Mouse (Mus musculus): ENCODE data around the gene Ano6. TPM values are rescaled to one million over a fixed set of nuclear protein-coding genes. Genes with fewer than 3 reads are reported as not detected.

Gene Ano6
- polyA plus RNA-seq, 1 experiment from 2014 or later, result 30.1 TPM

GRCm38 (mm10) chr15:95770307-95770706 is 20.3 kb upstream of the Ano6 start:
- H3K27me3 ChIP-seq, result no peaks in the 10 kb centered on the region
- 94% methylated on average over 2 of the region's 2 CpGs for WGBS
- no peaks in the 10 kb centered on the region for H3K36me3 ChIP-seq
- no peak overlapping the region for H3K4me3 ChIP-seq
- H3K4me2 ChIP-seq, result no peak overlapping the region
- no peaks in the 10 kb centered on the region for H3K9me3 ChIP-seq
- ATAC-seq (ENCODE audit: low FRiP score, low read depth), result no peak
- H3K4me1 ChIP-seq (replicated peaks), result no peaks in the 10 kb centered on the region
- no peak overlapping the region for H3K27ac ChIP-seq (replicated peaks)
- H3K9ac ChIP-seq, result no peak overlapping the region

GRCm38 (mm10) chr15:95772374-95772773 is 18.3 kb upstream of the Ano6 start:
- no peaks in the 10 kb centered on the region for H3K9me3 ChIP-seq
- no peak overlapping the region for H3K4me2 ChIP-seq
- no peaks in the 10 kb centered on the region for H3K4me1 ChIP-seq (replicated peaks)
- no peaks in the 10 kb centered on the region for H3K36me3 ChIP-seq
- WGBS, result 59% methylated on average over 13 of the region's 13 CpGs
- no peak for ATAC-seq (ENCODE audit: low FRiP score, low read depth)
- no peaks in the 10 kb centered on the region for H3K27me3 ChIP-seq
- no peak overlapping the region for H3K4me3 ChIP-seq
- no peak overlapping the region for H3K9ac ChIP-seq
- no peak overlapping the region for H3K27ac ChIP-seq (replicated peaks)

- no peak overlapping the region for H3K27ac ChIP-seq (replicated peaks)
- WGBS, result 61% methylated on average over 14 of the region's 14 CpGs
These were observed 17.5 kb upstream of the Ano6 start for GRCm38 (mm10) chr15:95772861-95773836.

GRCm38 (mm10) chr15:95774197-95774596 is 16.4 kb upstream of the Ano6 start:
- H3K27ac ChIP-seq (replicated peaks), result no peak overlapping the region
- no peaks in the 10 kb centered on the region for H3K9me3 ChIP-seq
- 73% methylated on average over 6 of the region's 6 CpGs for WGBS
- no peak overlapping the region for H3K4me2 ChIP-seq
- H3K36me3 ChIP-seq, result no peaks in the 10 kb centered on the region
- no peaks in the 10 kb centered on the region for H3K4me1 ChIP-seq (replicated peaks)
- H3K9ac ChIP-seq, result no peak overlapping the region
- no peak overlapping the region for H3K4me3 ChIP-seq
- no peaks in the 10 kb centered on the region for H3K27me3 ChIP-seq
- ATAC-seq (ENCODE audit: low FRiP score, low read depth), result no peak

More at GRCm38 (mm10) chr15:95772861-95773836, 17.5 kb upstream of the Ano6 start:
- no peak overlapping the region for H3K4me2 ChIP-seq
- ATAC-seq (ENCODE audit: low FRiP score, low read depth), result no peak
- no peak overlapping the region for H3K9ac ChIP-seq
- H3K9me3 ChIP-seq, result no peaks in the 10 kb centered on the region
- no peaks in the 10 kb centered on the region for H3K36me3 ChIP-seq
- H3K4me1 ChIP-seq (replicated peaks), result no peaks in the 10 kb centered on the region
- no peak overlapping the region for H3K4me3 ChIP-seq
- H3K27me3 ChIP-seq, result no peaks in the 10 kb centered on the region

GRCm38 (mm10) chr15:95774674-95775414 is 15.8 kb upstream of the Ano6 start:
- H3K27ac ChIP-seq (replicated peaks), result no peak overlapping the region
- no peaks in the 10 kb centered on the region for H3K9me3 ChIP-seq
- no peaks in the 10 kb centered on the region for H3K36me3 ChIP-seq
- H3K4me2 ChIP-seq, result no peak overlapping the region
- no peak for ATAC-seq (ENCODE audit: low FRiP score, low read depth)
- WGBS, result 93% methylated on average over 9 of the region's 9 CpGs
- H3K27me3 ChIP-seq, result no peaks in the 10 kb centered on the region
- H3K4me3 ChIP-seq, result no peak overlapping the region
- no peak overlapping the region for H3K9ac ChIP-seq
- H3K4me1 ChIP-seq (replicated peaks), result no peaks in the 10 kb centered on the region

- Histone ChIP-seq H3K4me3 (no peak overlapping the region), H3K4me1 (replicated peaks) (no peaks in the 10 kb centered on the region), H3K36me3 (no peaks in the 10 kb centered on the region), H3K4me2 (no peak overlapping the region), H3K27me3 (no peaks in the 10 kb centered on the region), H3K9ac (no peak overlapping the region), H3K9me3 (no peaks in the 10 kb centered on the region), H3K27ac (replicated peaks) (no peak overlapping the region)
- WGBS, result 96% methylated on average over 2 of the region's 2 CpGs
- no peak for ATAC-seq (ENCODE audit: low FRiP score, low read depth)
These were observed 12.9 kb upstream of the Ano6 start for GRCm38 (mm10) chr15:95777743-95778142.

- WGBS, result 91% methylated on average over 4 of the region's 4 CpGs
- Histone ChIP-seq H3K36me3 (no peaks in the 10 kb centered on the region), H3K4me3 (no peak overlapping the region), H3K4me2 (no peak overlapping the region), H3K9ac (no peak overlapping the region), H3K9me3 (no peaks in the 10 kb centered on the region), H3K4me1 (replicated peaks) (no peaks in the 10 kb centered on the region), H3K27me3 (no peaks in the 10 kb centered on the region), H3K27ac (replicated peaks) (no peak overlapping the region)
- ATAC-seq (ENCODE audit: low FRiP score, low read depth), result no peak
These were observed 11.9 kb upstream of the Ano6 start for GRCm38 (mm10) chr15:95778710-95779109.

- no peak for ATAC-seq (ENCODE audit: low FRiP score, low read depth)
- H3K4me2 ChIP-seq, result no peak overlapping the region
- H3K36me3 ChIP-seq, result no peaks in the 10 kb centered on the region
- 91% methylated on average over 4 of the region's 4 CpGs for WGBS
- no peaks in the 10 kb centered on the region for H3K9me3 ChIP-seq
- H3K4me1 ChIP-seq (replicated peaks), result peaks cover 14% of the 10 kb centered on the region
- H3K27me3 ChIP-seq, result no peaks in the 10 kb centered on the region
- H3K9ac ChIP-seq, result no peak overlapping the region
- no peak overlapping the region for H3K27ac ChIP-seq (replicated peaks)
- H3K4me3 ChIP-seq, result no peak overlapping the region
These were observed 4.0 kb upstream of the Ano6 start for GRCm38 (mm10) chr15:95786624-95787023.

GRCm38 (mm10) chr15:95787578-95787977 is 3.1 kb upstream of the Ano6 start:
- no peaks in the 10 kb centered on the region for H3K9me3 ChIP-seq
- WGBS, result 60% methylated on average over 3 of the region's 3 CpGs
- H3K4me3 ChIP-seq, result no peak overlapping the region
- H3K27me3 ChIP-seq, result no peaks in the 10 kb centered on the region
- peaks cover 23% of the 10 kb centered on the region for H3K4me1 ChIP-seq (replicated peaks)
- ATAC-seq (ENCODE audit: low FRiP score, low read depth), result no peak
- H3K4me2 ChIP-seq, result no peak overlapping the region
- H3K36me3 ChIP-seq, result no peaks in the 10 kb centered on the region
- no peak overlapping the region for H3K27ac ChIP-seq (replicated peaks)
- no peak overlapping the region for H3K9ac ChIP-seq

GRCm38 (mm10) chr15:95789562-95790528 is 798 bp upstream of the Ano6 start:
- Histone ChIP-seq H3K9ac (peak overlapping the region; percentile 82), H3K36me3 (no peaks in the 10 kb centered on the region), H3K9me3 (no peaks in the 10 kb centered on the region), H3K27ac (replicated peaks) (peak overlapping the region; percentile 81), H3K27me3 (no peaks in the 10 kb centered on the region), H3K4me2 (peak overlapping the region; percentile 81), H3K4me1 (replicated peaks) (peaks cover 39% of the 10 kb centered on the region), H3K4me3 (peak overlapping the region; percentile 65)
- WGBS, result 14% methylated on average over 32 of the region's 32 CpGs
- ATAC-seq (ENCODE audit: low FRiP score, low read depth), result peak; percentile 55

GRCm38 (mm10) chr15:95791141-95791791 is 623 bp downstream of the Ano6 start:
- Histone ChIP-seq H3K4me2 (peak overlapping the region; percentile 81), H3K27me3 (no peaks in the 10 kb centered on the region), H3K9me3 (no peaks in the 10 kb centered on the region), H3K27ac (replicated peaks) (peak overlapping the region; percentile 81), H3K9ac (peak overlapping the region; percentile 82), H3K4me3 (peak overlapping the region; percentile 65), H3K4me1 (replicated peaks) (peaks cover 43% of the 10 kb centered on the region), H3K36me3 (no peaks in the 10 kb centered on the region)
- ATAC-seq (ENCODE audit: low FRiP score, low read depth), result no peak; the same call in 1 of the 2 replicates
- WGBS, result 2% methylated on average over 32 of the region's 32 CpGs

Measured in hindbrain, embryonic 15.5 days (tissue).